Mouse (Mus musculus) E14TG2a.4 (cell line): Measurements from ENCODE around the gene Katnbl1.

Experiments used
- CTCF ChIP-seq: conservative IDR thresholded peaks from 2 replicates; pipeline ENCODE4 v1.5.1; 2014; ENCODE audit warnings: low read length
- NANOG ChIP-seq: IDR thresholded peaks from 2 replicates; pipeline ENCODE4 v1.6.1; 2014; ENCODE audit warnings: borderline replicate concordance, low read length, mixed read lengths
- POU5F1 ChIP-seq: IDR thresholded peaks from 2 replicates; pipeline ENCODE4 v1.6.1; 2014; ENCODE audit warnings: low read length, borderline replicate concordance

DNA sequence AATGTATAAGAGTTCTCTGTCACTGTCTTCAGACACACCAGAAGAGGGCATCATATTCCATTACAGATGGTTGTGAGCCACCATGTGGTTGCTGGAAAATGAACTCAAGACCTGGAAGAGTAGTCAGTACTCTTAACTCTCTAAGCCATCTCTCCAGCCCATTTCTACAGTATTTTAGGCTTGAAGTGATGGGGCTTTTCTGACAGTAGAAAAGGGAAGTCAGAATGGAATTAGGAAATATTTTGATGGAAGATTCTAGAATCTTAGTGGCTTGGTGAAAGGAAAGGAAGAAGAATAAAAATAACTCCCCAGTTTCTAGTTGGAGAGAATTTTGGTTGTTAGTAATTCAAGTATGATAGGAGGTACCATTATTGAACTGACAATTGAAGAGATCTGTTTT lies 14.9 kb downstream of the Katnbl1 start:
- TF ChIP-seq CTCF, result no peak
- TF ChIP-seq POU5F1, result no peak
- TF ChIP-seq NANOG, result no peak
